Mouse (Mus musculus): ENCODE measurements around the gene Otogl. TPM values are rescaled to one million over a fixed set of nuclear protein-coding genes. Genes with fewer than 3 reads are reported as not detected.

Otogl gene
- not detected in 4 replicates for total RNA-seq (2023; ENCODE audit: inconsistent age)

GRCm38 (mm10) chr10:107912084-107912573 is at the start of gene Otogl:
TSS of gene Otogl (minus strand) at chr10:107912134.

DNA sequence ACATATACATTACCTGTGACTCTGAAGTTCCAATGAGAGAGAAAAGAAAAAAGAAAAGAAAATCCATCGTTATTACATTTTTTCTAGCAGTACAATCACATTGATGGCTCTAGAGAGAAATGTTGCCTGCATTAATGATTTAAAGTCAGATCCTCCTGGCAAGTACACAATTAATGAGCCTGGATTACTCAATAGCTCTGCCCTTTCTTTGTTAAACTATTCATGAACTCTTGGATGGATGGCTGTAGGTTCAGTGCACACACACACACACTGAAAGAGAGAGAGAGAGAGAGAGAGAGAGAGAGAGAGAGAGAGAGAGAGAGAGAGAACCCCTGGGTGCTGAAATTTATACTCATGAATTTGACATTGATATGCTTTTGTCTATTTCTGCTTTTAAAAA is 192.1 kb downstream of the Otogl start, which contains the start of gene Ptprq:
Gene Ptprq (minus strand): TSS at position 246 of the 400 bp plus-strand sequence.

Other genes starting within 250 kb of the Otogl start
- not detected in 4 replicates for gene Ptprq, start 192.1 kb downstream of the Otogl start, total RNA-seq (2023; ENCODE audit: inconsistent age)

Data from B cell, adult (primary cell).